Mouse (Mus musculus) spleen, postnatal 4 days (tissue): Measurements from ENCODE around the gene Gm20532.

ENCODE experiments used
- DNase-seq, 2 experiments: peaks; one replicate each; pipeline ENCODE4 v3.0.0; 2022; ENCODE audit warnings: low spot score in 2 of 2

Gm20532 gene

GRCm38 (mm10) chr2:26646643-26647293, 60.3 kb downstream of the Gm20532 start:
- peak; percentile 71 to 79 for DNase-seq

- no peak for DNase-seq
These were observed 68.2 kb downstream of the Gm20532 start for GRCm38 (mm10) chr2:26654687-26655086.

- DNase-seq = peak in 1 of 2 experiments; percentile 36
These were observed 71.0 kb downstream of the Gm20532 start for GRCm38 (mm10) chr2:26657426-26657825.

GRCm38 (mm10) chr2:26661143-26661752, 74.8 kb downstream of the Gm20532 start:
- DNase-seq = peak in 1 of 2 experiments; percentile 64

- no peak for DNase-seq
These were observed 75.5 kb downstream of the Gm20532 start for GRCm38 (mm10) chr2:26661768-26662508.

GRCm38 (mm10) chr2:26662509-26662882, 76.1 kb downstream of the Gm20532 start:
- no peak for DNase-seq

GRCm38 (mm10) chr2:26663112-26663511, 76.7 kb downstream of the Gm20532 start:
- no peak for DNase-seq

GRCm38 (mm10) chr2:26663551-26663950, 77.1 kb downstream of the Gm20532 start:
- DNase-seq = peak; percentile 53 to 80

- DNase-seq = no peak
These were observed 82.3 kb downstream of the Gm20532 start for GRCm38 (mm10) chr2:26668746-26669145.

- no peak for DNase-seq
These were observed 84.7 kb downstream of the Gm20532 start, which contains the start of gene Lcn4 for GRCm38 (mm10) chr2:26671182-26671581. Lcn4 (minus strand) TSS chr2:26671282.
